Mouse (Mus musculus): ENCODE data around the gene Zfp945.
"Not testable (repeated sequence)": the region's sequence is repeated elsewhere in the genome, so short reads cannot be mapped to it uniquely, and the experiment has no call there.

Gene Zfp945

DNA sequence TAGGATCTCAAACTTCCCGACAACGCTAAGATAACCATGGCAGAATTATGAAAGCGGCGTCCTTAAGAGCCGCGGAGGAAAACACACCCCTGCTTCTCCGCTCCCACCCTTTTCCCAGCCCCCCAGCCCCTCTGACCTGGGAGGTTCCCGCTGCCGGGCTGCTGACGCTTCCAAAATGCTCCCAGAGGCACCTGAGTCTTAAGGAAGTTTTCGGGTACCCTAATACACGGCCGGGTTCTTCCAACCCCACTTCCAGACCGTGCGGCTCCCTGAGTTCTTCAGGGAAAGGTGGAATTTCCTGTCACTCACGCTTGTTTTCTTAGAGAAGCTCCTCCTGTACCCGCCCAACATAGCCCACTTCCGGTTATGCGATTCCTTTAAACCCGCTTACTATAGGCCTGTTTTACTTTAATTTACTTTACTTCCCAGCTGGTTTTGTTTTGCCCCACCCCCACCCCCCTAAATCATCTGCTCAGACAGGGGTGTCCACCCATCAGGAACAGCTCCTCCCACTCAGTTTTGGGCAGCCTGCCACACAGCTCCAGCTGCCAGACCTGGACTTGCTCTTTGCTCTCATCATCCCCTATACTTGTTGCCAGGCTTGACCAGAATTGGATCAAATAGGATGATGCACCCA is at the start of gene Zfp945:
Gene Zfp945, minus strand, starts transcription at position 290 of the 637 bp plus-strand sequence.
- peak; percentile 42 to 69 for DNase-seq (ENCODE audit: low spot score in 2 of 2)

DNA sequence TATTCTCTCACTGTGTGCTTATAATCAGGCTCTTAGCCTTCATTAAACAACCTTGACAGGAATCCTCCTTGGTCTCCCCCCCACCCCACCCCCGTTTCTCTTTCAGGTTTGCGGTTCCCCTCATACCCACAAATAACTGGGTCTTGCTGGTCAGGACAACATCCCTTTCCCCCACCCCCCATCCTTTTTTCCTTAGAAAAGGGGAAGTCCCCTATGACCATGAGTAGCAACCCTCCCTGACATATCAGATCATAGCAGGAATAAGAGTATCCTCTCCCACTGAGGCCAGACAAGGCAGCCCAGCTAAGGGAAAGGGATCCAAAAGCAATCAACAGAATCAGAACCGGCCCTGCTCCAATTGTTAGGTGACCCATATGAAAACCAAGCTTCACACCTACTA is 21.4 kb upstream of the Zfp945 start:
- no peak for DNase-seq (ENCODE audit: low spot score in 2 of 2)

GRCm38 (mm10) chr17:22884059-22884698 is 17.2 kb upstream of the Zfp945 start:
- DNase-seq (ENCODE audit: low spot score in 2 of 2): no peak

DNA sequence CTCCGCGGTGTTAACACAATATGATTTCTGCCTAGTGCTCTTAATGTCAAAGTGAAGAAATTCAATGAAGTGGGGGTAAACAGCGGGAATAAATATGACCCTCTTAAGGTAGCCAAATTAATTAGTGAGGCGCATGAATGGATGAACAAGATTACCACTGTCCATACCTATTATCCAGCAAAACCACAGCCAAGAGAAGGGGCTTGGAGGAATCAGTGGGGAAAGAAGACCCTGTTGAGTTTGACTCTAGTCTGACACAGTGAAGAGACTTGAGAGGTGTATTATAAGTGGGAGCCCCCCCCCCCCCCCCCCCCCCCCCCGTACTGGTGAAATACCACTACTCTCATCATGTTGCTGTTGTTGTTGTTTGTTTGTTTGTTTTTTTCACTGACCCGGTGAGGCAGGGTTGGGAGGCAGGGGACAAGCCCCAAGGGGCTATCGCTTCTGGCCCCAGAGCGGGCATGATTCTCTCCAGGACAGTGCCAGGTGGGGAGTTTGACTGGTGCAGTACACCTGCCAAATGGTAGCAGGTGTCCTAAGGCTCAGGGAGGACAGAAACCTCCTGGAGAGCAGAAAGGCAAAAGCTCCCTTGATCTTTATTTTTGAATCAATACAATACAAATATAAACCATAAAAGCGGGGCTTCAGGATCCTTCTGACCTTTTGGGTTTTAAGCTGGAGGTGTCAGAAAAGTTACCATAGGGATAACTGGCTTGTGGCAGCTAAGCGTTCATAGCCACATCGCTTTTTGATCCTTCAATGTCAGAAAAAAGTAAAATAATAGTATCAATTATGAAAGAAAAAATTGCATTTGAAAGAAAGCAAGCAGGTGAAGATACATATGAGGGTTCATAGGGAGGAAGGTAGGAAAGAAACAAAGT is 10.7 kb upstream of the Zfp945 start:
- DNase-seq (ENCODE audit: low spot score in 2 of 2): no peak

DNA sequence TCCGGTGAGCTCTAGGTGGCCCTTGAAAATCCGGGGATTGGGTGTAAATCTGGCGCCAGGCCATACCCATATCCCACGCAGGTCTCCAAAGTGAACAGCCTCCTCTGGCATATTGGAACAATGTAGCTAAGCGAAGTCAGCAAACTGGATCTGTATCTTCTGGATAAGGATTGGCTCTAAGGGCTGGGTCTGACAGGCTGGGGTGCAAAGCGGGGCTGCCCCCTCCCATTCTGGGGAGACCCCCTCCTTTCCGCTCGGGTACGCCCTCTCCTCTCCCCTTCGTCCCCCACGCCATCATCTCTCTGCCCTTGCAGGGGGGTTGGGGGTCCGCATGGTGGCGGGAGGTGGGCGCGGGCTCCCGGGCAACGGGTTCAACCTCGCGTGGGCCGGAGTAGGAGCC is 9.4 kb upstream of the Zfp945 start:
- no peak for DNase-seq (ENCODE audit: low spot score in 2 of 2)

DNA sequence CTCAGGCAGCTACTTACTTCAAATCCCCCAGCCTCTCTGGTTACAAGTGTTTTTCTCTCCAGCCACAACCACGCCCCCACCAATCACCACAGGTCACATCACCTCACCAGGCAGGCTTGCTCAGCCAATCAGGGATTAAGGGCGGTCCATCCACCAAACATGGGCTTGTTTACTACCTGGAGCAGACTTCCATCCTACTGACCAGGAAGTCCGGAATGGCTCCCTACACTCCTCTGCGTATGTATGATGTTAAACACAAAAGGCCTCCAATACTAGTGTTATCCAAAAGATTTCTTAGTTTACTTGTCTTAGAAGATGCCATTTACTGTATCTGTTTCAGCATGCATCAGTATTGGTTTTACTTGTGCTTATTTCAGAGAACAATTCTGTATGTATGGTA is 8.6 kb upstream of the Zfp945 start:
- DNase-seq (ENCODE audit: low spot score in 2 of 2): not testable (repeated sequence)

GRCm38 (mm10) chr17:22866421-22866844 is 501 bp downstream of the Zfp945 start:
- DNase-seq (ENCODE audit: low spot score in 2 of 2): no peak

DNA sequence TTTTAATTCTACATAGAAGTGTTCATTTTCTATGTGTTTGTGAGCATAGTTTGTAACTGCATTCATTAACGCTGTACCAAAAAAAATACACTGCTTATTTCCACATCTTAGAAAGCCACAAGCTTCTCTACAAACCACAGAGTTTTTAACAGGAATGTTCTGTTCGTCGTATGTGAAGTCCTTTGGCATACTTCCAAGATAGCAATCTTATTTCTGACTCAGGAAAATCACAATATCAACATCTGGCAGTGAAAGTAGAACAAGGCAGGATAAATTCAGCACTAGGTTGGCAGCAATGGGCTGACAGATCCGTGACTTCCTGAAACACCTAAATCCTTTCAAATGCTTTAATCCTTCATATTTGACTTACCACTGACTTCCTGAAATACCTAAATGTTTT is 45.8 kb downstream of the Zfp945 start:
- no peak for DNase-seq (ENCODE audit: low spot score in 2 of 2)

GRCm38 (mm10) chr17:22818199-22818595 is 48.7 kb downstream of the Zfp945 start:
- no peak for DNase-seq (ENCODE audit: low spot score in 2 of 2)

- DNase-seq (ENCODE audit: low spot score in 2 of 2): peak; percentile 25 to 62
These were observed 49.3 kb downstream of the Zfp945 start for GRCm38 (mm10) chr17:22817471-22818198.

GRCm38 (mm10) chr17:22799707-22800106 is 67.2 kb downstream of the Zfp945 start:
- DNase-seq (ENCODE audit: low spot score in 2 of 2): peak in 1 of 2 experiments; percentile 5
